Mouse (Mus musculus) G1E (cell line): ENCODE data around the gene Grk2.

ENCODE experiments used
- CTCF ChIP-seq: IDR thresholded peaks from 2 replicates; pipeline ENCODE4 v1.5.1; 2012; ENCODE audit warnings: low read depth, low read length, inconsistent platforms, mixed read lengths
- GATA1 ChIP-seq: IDR thresholded peaks from 2 replicates; pipeline ENCODE4 v1.6.1; 2012; ENCODE audit warnings: borderline replicate concordance, low read length, inconsistent platforms, mixed read lengths
- TAL1 ChIP-seq: conservative IDR thresholded peaks from 2 replicates; pipeline ENCODE4 v1.6.1; 2012; ENCODE audit warnings: low read depth, low read length, inconsistent platforms, mixed read lengths

GRCm38 (mm10) chr19:4264171-4264780, 41.7 kb downstream of the Grk2 start:
- no peak for TF ChIP-seq CTCF
- no peak for TF ChIP-seq TAL1
- no peak for TF ChIP-seq GATA1
